Mouse (Mus musculus) forebrain, embryonic 13.5 days (tissue): ENCODE results near the gene Tspan33. TPM values are rescaled to one million over a fixed set of nuclear protein-coding genes. Genes with fewer than 3 reads are reported as not detected.

ENCODE experiments used
- ATAC-seq: fragments of 200-750 bp; cut with Nextera tagmentation; 2 replicates; pipeline ENCODE4 v1.8.0; 2017
- H3K27ac ChIP-seq: fragments of 300-500 bp; sonication (generic); 2 replicates; pipeline ENCODE4 v1.5.1; 2015; ENCODE audit warnings: inconsistent platforms, mild to moderate bottlenecking, moderate library complexity
- H3K27me3 ChIP-seq: fragments of 300-500 bp; sonication (generic); 2 replicates; pipeline ENCODE4 v1.6.1; 2015; ENCODE audit warnings: mild to moderate bottlenecking, inconsistent platforms
- H3K36me3 ChIP-seq: fragments of 300-500 bp; sonication (generic); 2 replicates; pipeline ENCODE4 v1.6.1; 2015; ENCODE audit warnings: mild to moderate bottlenecking, inconsistent platforms; ENCODE audit not compliant: poor library complexity, severe bottlenecking
- H3K4me1 ChIP-seq: fragments of 300-500 bp; sonication (generic); 2 replicates; pipeline ENCODE4 v1.6.1; 2015; ENCODE audit warnings: inconsistent platforms
- H3K4me2 ChIP-seq: fragments of 300-500 bp; sonication (generic); 2 replicates; pipeline ENCODE4 v1.6.1; 2015; ENCODE audit warnings: inconsistent platforms, mild to moderate bottlenecking, moderate library complexity
- H3K4me3 ChIP-seq: fragments of 300-500 bp; sonication (generic); 2 replicates; pipeline ENCODE4 v1.5.1; 2015; ENCODE audit warnings: mild to moderate bottlenecking, inconsistent platforms
- H3K9ac ChIP-seq: fragments of 300-500 bp; sonication (generic); 2 replicates; pipeline ENCODE4 v1.6.1; 2015; ENCODE audit warnings: mild to moderate bottlenecking, inconsistent platforms
- H3K9me3 ChIP-seq: fragments of 300-500 bp; sonication (generic); replicated peaks from 2 replicates; pipeline ENCODE4 v1.6.1; 2016; ENCODE audit warnings: inconsistent platforms
- WGBS: fragments of 180-500 bp; shearing (Covaris S2); methylation state at CpG from one replicate; pipeline ENCODE4 v1.1.7; 2015; 5-methylcytosine and 5-hydroxymethylcytosine counted together
- polyA plus RNA-seq: library from polyadenylated mRNA; unstranded; fragments of >200 nt; fragmentation: Nextera tagmentation; extraction: Ambion mirVana; gene quantifications from 2 replicates; pipeline ENCODE4 v1.2.1, GENCODE M21; 2015

Tspan33 gene
- polyA plus RNA-seq = 4.3 and 5.6 TPM in 2 replicates

- Histone ChIP-seq H3K9ac (peak within 1 kb of the TSS; percentile 89), H3K36me3 (no peaks in the 10 kb centered on the region), H3K4me3 (peak within 1 kb of the TSS; percentile 87), H3K4me2 (peak within 1 kb of the TSS; percentile 98), H3K27ac (no peak within 1 kb of the TSS), H3K4me1 (peaks cover 17% of the 10 kb centered on the region), H3K9me3 (no peaks in the 10 kb centered on the region), H3K27me3 (peaks cover 17% of the 10 kb centered on the region)
- ATAC-seq = peak; percentile 99
- under 1% methylated on average over 12 of the region's 41 CpGs for WGBS
These were observed at the start of gene Tspan33 for GRCm38 (mm10) chr6:29693953-29694352. Gene Tspan33 (plus strand): TSS chr6:29694222.

- 30% methylated on average over 14 of the region's 14 CpGs for WGBS
- H3K9me3 ChIP-seq = no peaks in the 10 kb centered on the region
- no peak overlapping the region for H3K9ac ChIP-seq
- no peaks in the 10 kb centered on the region for H3K4me1 ChIP-seq
- H3K27ac ChIP-seq = no peak overlapping the region
- H3K27me3 ChIP-seq = 0 out of 2 replicates have a peak, but pooled peaks cover 4% of the 10 kb centered on the region
- no peaks in the 10 kb centered on the region for H3K36me3 ChIP-seq
- peak; percentile 55; the same call in 1 of the 2 replicates for ATAC-seq
- H3K4me2 ChIP-seq = no peak overlapping the region
- H3K4me3 ChIP-seq = no peak overlapping the region
These were observed 44.4 kb upstream of the Tspan33 start for GRCm38 (mm10) chr6:29649494-29650169.

GRCm38 (mm10) chr6:29650170-29650549, 43.9 kb upstream of the Tspan33 start:
- H3K4me1 ChIP-seq = no peaks in the 10 kb centered on the region
- H3K4me3 ChIP-seq = no peak overlapping the region
- H3K36me3 ChIP-seq = no peaks in the 10 kb centered on the region
- H3K9me3 ChIP-seq = no peaks in the 10 kb centered on the region
- H3K27me3 ChIP-seq = 0 out of 2 replicates have a peak, but pooled peaks cover 4% of the 10 kb centered on the region
- ATAC-seq = no peak
- H3K4me2 ChIP-seq = no peak overlapping the region
- no peak overlapping the region for H3K27ac ChIP-seq
- H3K9ac ChIP-seq = no peak overlapping the region
- 67% methylated on average over 10 of the region's 10 CpGs for WGBS

- Histone ChIP-seq H3K27me3 (0 out of 2 replicates have a peak, but pooled peaks cover 4% of the 10 kb centered on the region), H3K4me1 (no peaks in the 10 kb centered on the region), H3K4me3 (no peak overlapping the region), H3K27ac (no peak overlapping the region), H3K9ac (no peak overlapping the region), H3K9me3 (no peaks in the 10 kb centered on the region), H3K4me2 (no peak overlapping the region), H3K36me3 (no peaks in the 10 kb centered on the region)
- ATAC-seq = no peak
These were observed 40.8 kb upstream of the Tspan33 start for GRCm38 (mm10) chr6:29653271-29653670.

- H3K9ac ChIP-seq = no peak overlapping the region
These were observed 35.2 kb upstream of the Tspan33 start for GRCm38 (mm10) chr6:29658626-29659475.

GRCm38 (mm10) chr6:29659964-29660363, 34.1 kb upstream of the Tspan33 start:
- no peak for ATAC-seq
- Histone ChIP-seq H3K27ac (no peak overlapping the region), H3K9me3 (no peaks in the 10 kb centered on the region), H3K4me3 (no peak overlapping the region), H3K4me2 (no peak overlapping the region), H3K36me3 (no peaks in the 10 kb centered on the region), H3K9ac (no peak overlapping the region), H3K4me1 (no peaks in the 10 kb centered on the region), H3K27me3 (no peaks in the 10 kb centered on the region)
- WGBS = 89% methylated on average over 2 of the region's 2 CpGs

More at GRCm38 (mm10) chr6:29658626-29659475, 35.2 kb upstream of the Tspan33 start:
- Histone ChIP-seq H3K4me3 (no peak overlapping the region), H3K4me1 (no peaks in the 10 kb centered on the region), H3K27me3 (no peaks in the 10 kb centered on the region), H3K4me2 (no peak overlapping the region), H3K27ac (no peak overlapping the region), H3K36me3 (no peaks in the 10 kb centered on the region), H3K9me3 (no peaks in the 10 kb centered on the region)
- WGBS = 91% methylated on average over 3 of the region's 3 CpGs
- no peak for ATAC-seq

- Histone ChIP-seq H3K4me2 (no peak overlapping the region), H3K4me1 (no peaks in the 10 kb centered on the region), H3K9ac (no peak overlapping the region), H3K27ac (no peak overlapping the region), H3K4me3 (no peak overlapping the region), H3K36me3 (no peaks in the 10 kb centered on the region), H3K9me3 (no peaks in the 10 kb centered on the region), H3K27me3 (no peaks in the 10 kb centered on the region)
- WGBS = 20% methylated on average over 11 of the region's 11 CpGs
- no peak for ATAC-seq
These were observed 33.2 kb upstream of the Tspan33 start for GRCm38 (mm10) chr6:29660662-29661307.

- Histone ChIP-seq H3K9me3 (no peaks in the 10 kb centered on the region), H3K4me3 (no peak overlapping the region), H3K4me2 (no peak overlapping the region), H3K4me1 (no peaks in the 10 kb centered on the region), H3K27ac (no peak overlapping the region), H3K36me3 (no peaks in the 10 kb centered on the region), H3K27me3 (no peaks in the 10 kb centered on the region), H3K9ac (no peak overlapping the region)
- ATAC-seq = no peak
- 81% methylated on average over 6 of the region's 6 CpGs for WGBS
These were observed 26.8 kb upstream of the Tspan33 start for GRCm38 (mm10) chr6:29667266-29667665.

GRCm38 (mm10) chr6:29671741-29672140, 22.3 kb upstream of the Tspan33 start:
- H3K27ac ChIP-seq = no peak overlapping the region
- H3K27me3 ChIP-seq = no peaks in the 10 kb centered on the region
- H3K4me3 ChIP-seq = no peak overlapping the region
- no peak overlapping the region for H3K4me2 ChIP-seq
- 16% methylated on average over 3 of the region's 3 CpGs for WGBS
- H3K4me1 ChIP-seq = no peaks in the 10 kb centered on the region
- no peaks in the 10 kb centered on the region for H3K9me3 ChIP-seq
- H3K9ac ChIP-seq = no peak overlapping the region
- no peaks in the 10 kb centered on the region for H3K36me3 ChIP-seq
- ATAC-seq = no peak

- Histone ChIP-seq H3K4me3 (no peak overlapping the region), H3K27me3 (no peaks in the 10 kb centered on the region), H3K36me3 (no peaks in the 10 kb centered on the region), H3K27ac (no peak overlapping the region), H3K9me3 (no peaks in the 10 kb centered on the region), H3K4me1 (no peaks in the 10 kb centered on the region), H3K9ac (no peak overlapping the region), H3K4me2 (no peak overlapping the region)
- 18% methylated on average over 12 of the region's 12 CpGs for WGBS
- ATAC-seq = no peak
These were observed 21.2 kb upstream of the Tspan33 start for GRCm38 (mm10) chr6:29672563-29673411.

- H3K4me2 ChIP-seq = no peak overlapping the region
- H3K4me3 ChIP-seq = no peak overlapping the region
- no peaks in the 10 kb centered on the region for H3K4me1 ChIP-seq
- WGBS = 35% methylated on average over 2 of the region's 2 CpGs
- ATAC-seq = no peak
- H3K27me3 ChIP-seq = no peaks in the 10 kb centered on the region
- no peaks in the 10 kb centered on the region for H3K9me3 ChIP-seq
- H3K36me3 ChIP-seq = no peaks in the 10 kb centered on the region
- no peak overlapping the region for H3K27ac ChIP-seq
- no peak overlapping the region for H3K9ac ChIP-seq
These were observed 20.3 kb upstream of the Tspan33 start for GRCm38 (mm10) chr6:29673739-29674138.
